Mouse (Mus musculus) heart, postnatal 36 days (tissue): ENCODE results near the gene Cyp4f14. TPM values are rescaled to one million over a fixed set of nuclear protein-coding genes. Genes with fewer than 3 reads are reported as not detected.
"Not testable (repeated sequence)": the region's sequence is repeated elsewhere in the genome, so short reads cannot be mapped to it uniquely, and the experiment has no call there.

Experiments
- DNase-seq, 2 experiments: peaks; one replicate each; pipeline ENCODE4 v3.0.0; 2021 to 2022
- intact Hi-C: fragments of 180-260 bp; cut with DNase I; formaldehyde crosslinking; loops from one replicate; pipeline ENCODE4 v1.15.1; 2025
- total RNA-seq, 2 experiments: library from RNA; stranded (reverse); gene quantifications; 2 replicates each; pipeline ENCODE4 v1.2.3; 2021

Cyp4f14 gene
- total RNA-seq, 2 experiments from 2014 or later, result not detected

DNA sequence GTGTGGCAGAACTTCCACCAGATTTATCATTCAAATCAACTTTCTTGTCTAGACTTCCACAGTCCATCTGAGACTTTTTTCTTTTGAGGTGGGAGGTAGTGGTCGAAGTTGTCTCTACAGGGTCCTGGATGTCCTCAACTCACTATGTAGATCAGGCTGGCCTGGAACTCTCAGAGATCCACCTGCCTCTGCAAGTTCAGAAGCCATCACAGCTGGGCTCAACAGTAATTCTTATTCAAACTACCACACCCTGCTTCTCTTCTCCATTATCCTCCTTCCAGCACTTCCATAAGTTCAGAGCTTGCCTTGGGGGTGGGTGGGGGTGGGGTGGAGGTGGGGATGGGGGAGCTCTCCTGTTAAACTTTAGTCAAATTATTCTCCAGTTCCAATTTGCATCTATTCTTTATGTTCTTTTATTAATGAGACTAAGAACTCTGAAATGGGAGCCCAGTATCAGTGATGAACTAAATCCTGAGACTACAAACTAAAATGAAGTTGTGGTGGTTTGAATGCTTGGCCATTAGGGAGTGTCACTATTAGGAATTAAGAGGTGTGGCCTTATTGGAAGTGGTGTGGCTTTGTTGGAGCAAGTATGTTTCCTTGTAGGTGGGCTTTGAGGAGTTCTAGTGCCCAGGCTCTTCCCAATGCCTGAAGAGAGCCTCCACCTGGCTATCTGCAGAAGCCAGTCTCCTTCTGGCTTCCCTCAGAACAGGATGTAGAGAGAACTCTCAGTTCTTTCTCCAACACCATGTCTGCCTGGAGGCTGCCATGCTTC, 15.2 kb downstream of the Cyp4f14 start:
- intact Hi-C loops, result no loop called here
- DNase-seq, result no peak

DNA sequence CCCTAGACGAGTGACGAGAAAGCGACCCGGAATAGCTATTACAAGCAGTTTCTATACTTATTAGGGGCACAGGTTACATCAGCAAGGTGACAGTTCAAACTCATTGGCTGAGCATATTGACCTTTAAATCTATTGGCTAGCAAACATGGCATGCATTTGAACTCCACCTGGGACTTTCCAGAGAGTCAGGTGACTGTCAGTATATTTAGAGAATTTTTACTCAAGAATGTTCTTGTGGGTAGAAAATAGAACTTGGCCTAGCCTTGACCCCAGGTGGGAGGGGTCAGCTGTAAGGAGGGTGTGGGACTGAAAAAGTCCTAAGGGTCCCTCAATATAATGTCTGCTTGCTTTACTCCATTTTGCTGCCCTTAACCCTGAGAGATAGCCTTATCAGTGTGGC, 21.7 kb downstream of the Cyp4f14 start:
- intact Hi-C loops, result no loop called here
- DNase-seq, result no peak

DNA sequence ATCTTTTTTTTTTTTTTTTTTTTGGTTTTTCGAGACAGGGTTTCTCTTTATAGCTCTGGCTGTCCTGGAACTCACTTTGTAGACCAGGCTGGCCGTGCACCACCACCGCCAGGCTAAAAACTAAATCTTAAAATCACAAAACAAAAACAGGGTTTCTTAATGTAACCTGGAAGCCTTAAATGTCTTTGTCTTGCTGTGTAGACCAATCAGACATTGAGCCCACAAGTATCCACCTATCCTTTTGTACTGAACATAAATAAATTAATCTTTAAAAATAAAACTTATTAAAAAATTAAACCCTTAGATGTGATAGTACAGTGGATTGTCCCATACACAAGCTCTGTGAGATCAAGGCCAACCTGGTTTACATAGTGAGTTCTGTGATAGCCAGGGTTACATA, 23.2 kb downstream of the Cyp4f14 start:
- no peak for DNase-seq
- intact Hi-C loops, result loop anchor here (5.0 kb wide), 1 partner anchor 53 kb away; the partner anchor contains the start of gene Cyp4f13

DNA sequence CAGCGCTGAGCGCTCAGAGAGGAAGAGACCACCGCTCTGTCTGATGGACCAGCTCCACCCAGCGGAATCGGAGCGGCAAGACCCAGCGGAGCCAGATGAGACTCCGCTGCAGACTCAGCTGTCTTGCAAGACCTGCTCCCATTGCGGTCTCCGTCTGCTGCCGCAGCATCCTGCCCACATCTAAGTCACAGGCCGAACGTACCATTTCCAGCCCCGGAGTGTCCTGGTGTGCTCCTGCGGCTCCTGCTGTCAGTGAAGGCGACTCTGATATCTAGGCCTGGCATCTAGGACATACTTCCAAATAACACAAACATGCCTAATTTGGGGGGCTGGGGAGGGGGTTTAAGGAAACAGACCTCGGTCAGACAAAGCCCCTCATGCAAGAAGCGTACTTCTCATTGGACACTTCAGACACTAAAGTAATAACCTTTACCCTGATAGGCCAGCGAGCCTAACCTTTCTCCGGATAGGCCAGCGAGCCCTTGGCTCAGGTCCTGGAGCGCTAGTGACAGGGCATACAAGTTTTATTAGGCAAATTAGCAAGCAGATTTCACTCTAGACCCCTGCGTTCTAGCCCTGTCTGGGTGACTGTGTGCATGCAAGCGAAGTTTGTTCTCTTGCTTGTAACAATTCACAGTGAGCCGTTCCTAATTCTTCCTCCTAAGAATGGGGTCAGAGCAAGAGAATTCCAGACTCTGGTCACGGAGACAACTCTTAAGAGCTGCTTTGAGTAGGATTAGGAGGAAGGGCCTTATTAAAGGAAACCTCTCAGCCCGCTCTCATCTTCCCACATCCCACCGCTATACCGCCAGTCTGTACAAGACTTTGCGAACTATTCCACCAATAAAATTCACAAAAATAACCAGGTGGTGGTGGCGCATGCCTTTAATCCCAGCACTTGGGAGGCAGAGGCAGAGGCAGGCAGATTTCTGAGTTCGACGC, 25.6 kb downstream of the Cyp4f14 start, which contains the start of gene Zfp870:
Gene Zfp870 (minus strand): TSS at position 404 of the 942 bp plus-strand sequence.
- DNase-seq, result peak; percentile 82 to 88
- intact Hi-C loops, result loop anchor here (2.0 to 5.0 kb wide), 2 partner anchors 56 to 201 kb away; partner anchors contain the start of gene Cyp4f13

DNA sequence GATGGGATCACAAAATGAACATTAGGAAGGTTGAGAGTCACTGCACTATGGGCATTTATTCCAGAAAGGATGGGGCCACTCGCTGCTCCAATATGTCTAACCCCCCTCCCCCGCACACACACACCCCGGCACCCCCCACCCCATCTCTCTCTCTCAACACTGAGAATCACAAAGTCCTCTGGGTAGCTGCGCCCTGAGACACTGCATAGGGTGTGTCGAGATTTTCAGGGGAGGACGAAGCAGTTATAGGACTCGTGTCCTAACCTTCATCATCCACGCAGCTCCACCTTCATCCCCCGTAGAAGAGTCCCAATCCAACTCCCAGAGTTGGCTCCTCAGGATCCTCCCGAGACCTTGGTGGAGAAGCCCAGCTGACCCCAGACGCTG, 26.3 kb downstream of the Cyp4f14 start:
- intact Hi-C loops, result loop anchor here (2.0 to 5.0 kb wide), 2 partner anchors 56 to 202 kb away; partner anchors contain the start of gene Cyp4f13
- DNase-seq, result no peak

DNA sequence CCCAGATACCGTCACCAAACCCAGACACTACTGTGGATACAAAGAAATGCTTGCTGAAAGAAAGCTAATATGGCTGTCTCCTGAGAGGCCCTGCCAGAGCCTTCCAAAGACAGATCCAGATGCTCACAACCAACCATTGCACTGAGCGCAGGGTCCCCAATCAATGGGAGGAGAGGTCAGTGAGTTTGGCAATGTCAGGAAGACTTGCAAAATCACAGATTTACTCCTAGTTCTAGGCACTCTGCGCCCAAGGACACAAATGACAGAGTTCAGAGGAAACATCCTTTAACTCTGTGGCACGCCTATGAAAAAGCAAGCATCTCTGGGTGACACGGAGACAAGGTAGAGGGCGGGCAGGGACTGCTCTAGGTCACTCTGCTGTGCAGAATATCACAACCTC, 27.5 kb downstream of the Cyp4f14 start:
- no peak for DNase-seq
- intact Hi-C loops, result loop anchor here (2.0 to 5.0 kb wide), 2 partner anchors 58 to 203 kb away; partner anchors contain the start of gene Cyp4f13

DNA sequence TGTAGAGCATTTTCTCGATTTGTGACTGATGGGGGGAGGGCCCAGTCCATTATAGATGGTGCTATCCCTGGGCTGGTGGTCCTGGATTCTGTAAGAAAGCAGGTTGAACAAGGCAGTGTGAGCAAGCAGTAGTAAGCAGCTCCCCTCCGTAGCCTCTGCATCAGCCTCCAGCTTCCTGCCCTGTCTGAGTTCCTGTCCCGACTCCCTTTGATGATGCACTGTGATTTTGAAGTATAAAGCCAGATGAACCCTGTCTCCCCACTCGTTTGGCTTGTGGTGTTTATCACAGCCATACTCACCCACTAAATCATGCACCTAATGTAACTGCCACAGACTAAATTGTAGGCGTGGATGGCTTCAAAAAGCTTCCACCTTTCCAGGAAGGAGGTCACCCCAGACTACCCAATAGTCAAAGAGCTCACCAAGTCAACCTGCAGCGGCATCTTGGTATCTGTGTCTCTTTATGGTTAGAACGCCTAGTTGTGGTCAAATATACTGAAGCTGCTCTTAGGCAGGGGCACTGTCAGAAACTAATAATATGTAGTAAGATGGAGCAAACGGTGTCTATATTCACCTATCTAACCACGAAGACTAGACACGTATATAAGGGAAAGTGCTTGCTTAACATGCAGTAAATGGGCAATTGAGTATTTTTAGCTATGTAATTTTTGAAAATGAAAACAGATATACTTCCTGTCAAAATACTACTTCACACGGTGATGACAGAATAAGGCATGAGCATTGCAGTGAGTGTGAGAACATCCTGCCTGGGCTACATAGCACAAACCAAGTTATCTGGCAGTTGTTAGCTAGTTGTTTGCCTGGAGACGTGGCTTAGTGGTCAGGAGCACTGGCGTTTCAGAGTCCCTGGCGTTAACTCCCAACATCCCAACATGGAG, 36.6 kb downstream of the Cyp4f14 start:
- DNase-seq, result no peak
- intact Hi-C loops, result no loop called here

DNA sequence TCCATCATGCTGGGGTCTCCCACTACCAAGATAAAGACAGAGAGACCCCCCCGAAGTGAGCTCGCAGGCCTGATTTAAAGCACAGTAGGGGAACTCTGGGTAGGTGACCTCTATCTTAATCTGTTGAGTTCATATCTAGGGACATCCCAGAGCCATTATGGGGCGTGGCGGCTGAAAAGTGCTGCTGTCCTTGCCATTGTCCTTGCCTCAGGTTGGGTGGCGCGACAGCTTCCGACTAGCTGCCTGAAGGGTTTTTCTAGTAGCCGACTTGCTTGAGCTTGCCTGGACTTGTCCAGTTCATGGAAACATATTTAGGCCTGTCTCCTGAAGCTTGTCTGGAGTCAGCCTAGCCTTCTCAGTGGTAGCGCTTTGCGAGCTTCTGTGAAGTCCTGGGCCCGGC, 38.4 kb downstream of the Cyp4f14 start:
- intact Hi-C loops, result no loop called here
- DNase-seq, result no peak

DNA sequence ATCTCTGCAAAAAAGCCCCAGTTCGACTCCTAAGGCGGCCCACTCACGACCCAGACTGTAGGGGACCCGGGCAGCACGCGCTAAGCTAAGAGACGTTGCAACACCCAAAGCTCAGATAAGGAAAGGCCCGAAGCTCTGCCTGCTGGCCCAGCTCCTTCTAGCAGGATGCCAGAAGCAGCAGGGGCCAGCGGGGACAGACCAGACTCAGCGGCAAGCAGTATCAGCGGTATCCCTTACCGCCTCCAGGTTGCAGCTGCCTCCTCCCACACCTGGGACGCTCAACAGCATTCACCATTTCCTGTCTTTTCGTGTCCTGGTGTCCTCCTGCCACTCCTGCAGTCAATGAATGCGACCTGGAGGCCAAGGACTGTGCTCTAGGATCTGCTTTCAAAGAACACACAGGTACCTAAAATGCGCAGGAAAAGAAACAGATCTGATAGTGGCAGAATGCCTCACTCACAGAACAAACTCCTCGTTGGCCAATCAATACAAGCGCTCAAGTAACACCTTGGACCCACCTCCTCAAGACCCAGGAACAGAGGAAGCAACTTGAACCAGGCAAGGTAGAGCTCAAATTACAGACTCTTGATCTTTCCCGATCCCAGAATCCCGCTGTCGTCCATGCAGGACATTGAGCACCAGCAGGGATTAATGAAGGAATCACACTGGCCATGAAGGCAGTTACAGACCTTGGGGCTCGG, 39.5 kb downstream of the Cyp4f14 start:
- DNase-seq, result no peak
- intact Hi-C loops, result no loop called here

DNA sequence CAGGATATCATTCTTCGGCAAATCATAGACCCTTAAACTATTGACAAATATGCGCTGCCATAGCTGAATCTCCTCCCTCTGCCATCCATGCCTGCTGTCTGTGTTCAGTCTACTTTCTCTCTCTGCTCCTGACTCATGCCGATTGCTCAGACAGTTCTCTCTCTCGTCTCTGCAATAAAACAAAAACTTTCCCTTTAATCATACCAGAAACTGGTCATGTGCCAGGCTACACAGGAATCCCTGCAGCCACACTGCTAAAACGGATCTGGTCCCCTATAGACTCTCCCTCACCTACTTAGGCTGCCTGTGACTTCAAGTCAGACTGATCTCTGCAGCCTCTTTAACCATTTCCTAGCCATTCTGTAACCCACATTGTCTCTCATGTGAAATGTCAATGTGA, 44.4 kb downstream of the Cyp4f14 start:
- no peak for DNase-seq
- intact Hi-C loops, result no loop called here

DNA sequence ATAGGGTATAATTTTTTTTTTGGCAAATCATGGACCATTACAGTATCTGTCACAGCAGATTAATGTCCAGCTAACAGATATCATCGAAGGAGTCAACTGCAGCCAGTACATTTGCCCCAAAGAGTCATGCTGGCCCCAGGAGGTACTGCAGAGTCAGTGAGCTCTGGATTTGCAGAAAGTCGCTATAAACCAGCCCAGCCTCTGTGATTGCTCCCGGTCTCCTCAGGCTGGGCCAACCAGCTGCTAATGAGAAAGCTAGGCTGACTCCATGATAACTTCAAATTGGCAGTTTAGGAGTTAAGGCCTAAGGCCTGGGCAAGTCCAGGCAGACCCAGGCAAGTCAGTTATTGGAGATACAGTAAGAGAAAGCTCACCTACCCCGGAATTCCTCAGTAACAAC, 45.1 kb downstream of the Cyp4f14 start:
- DNase-seq, result no peak
- intact Hi-C loops, result no loop called here

DNA sequence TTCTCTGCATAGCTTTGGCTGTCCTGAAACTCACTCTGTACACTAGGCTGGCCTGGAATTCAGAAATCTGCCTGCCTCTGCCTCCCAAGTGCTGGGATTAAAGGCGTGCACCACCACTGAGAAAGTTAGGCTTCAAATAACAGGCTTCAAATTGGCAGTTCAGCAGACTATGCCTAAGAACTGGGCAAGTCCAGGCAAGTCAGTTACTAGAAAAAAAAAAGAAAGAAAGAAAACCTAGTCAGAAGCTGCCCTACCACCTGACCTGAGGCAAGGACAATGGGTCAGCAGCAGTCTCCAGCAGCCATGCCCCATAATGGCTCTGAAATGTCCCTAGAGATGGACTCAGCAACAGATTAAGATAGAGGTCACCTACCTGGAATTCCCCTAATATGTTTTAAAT, 45.7 kb downstream of the Cyp4f14 start:
- intact Hi-C loops, result no loop called here
- DNase-seq, result no peak

DNA sequence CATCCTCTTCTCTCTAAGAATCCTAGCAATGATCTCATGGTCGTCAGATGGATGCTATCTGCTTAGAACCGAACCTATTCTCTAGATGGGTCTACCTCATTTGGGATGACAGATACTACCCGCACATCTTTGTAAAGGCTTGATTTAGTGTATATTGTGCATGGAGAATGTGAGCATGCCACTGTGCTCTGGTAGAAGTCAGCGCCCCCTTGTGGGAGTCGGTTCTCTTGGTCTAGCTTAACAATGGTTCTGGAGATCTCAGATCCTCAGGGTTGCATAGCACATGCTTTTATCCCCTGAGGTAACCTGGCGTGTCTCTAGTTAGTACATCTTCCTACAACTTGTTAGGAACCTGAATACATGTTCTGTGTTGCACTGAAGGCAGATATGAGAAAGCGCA, 49.9 kb downstream of the Cyp4f14 start:
- intact Hi-C loops, DNase-seq: not testable (repeated sequence)

DNA sequence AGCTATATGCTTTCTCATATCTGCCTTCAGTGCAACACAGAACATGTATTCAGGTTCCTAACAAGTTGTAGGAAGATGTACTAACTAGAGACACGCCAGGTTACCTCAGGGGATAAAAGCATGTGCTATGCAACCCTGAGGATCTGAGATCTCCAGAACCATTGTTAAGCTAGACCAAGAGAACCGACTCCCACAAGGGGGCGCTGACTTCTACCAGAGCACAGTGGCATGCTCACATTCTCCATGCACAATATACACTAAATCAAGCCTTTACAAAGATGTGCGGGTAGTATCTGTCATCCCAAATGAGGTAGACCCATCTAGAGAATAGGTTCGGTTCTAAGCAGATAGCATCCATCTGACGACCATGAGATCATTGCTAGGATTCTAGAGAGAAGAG, 60.4 kb downstream of the Cyp4f14 start:
- intact Hi-C loops, result loop anchor here (5.0 kb wide), 1 partner anchor 96 kb away; no protein-coding TSS in a partner anchor
- DNase-seq, result not testable (repeated sequence)

Other genes with a start within 250 kb of the Cyp4f14 start
- not detected for gene Cyp4f15, start 231.7 kb downstream of the Cyp4f14 start, total RNA-seq
- gene Zfp871, start 129.1 kb downstream of the Cyp4f14 start, total RNA-seq, result 10 to 100 TPM; 28.7 to 31.8 TPM
- under 1 TPM in 1 of 2 experiments, not detected in 1; 0.19 TPM for gene Zfp811, start 107.4 kb downstream of the Cyp4f14 start, total RNA-seq
- 10 to 100 TPM in 1 of 2 experiments, 1 to 10 TPM in 1; 9.3 to 12.4 TPM for gene Zfp799, start 87.1 kb downstream of the Cyp4f14 start, total RNA-seq
- gene Zfp870, start 25.7 kb downstream of the Cyp4f14 start, total RNA-seq, result 1 to 10 TPM; 6.5 to 9.9 TPM
- 10 to 100 TPM; 12.5 to 15.2 TPM for gene Cyp4f13, start 30.1 kb upstream of the Cyp4f14 start, total RNA-seq
- gene Zfp472, start 48.5 kb upstream of the Cyp4f14 start, total RNA-seq, result 1 to 10 TPM; 1.7 to 2.4 TPM
- gene Zfp952, start 75.8 kb upstream of the Cyp4f14 start, total RNA-seq, result 1 to 10 TPM; 5.9 to 7.1 TPM
- gene Zfp763, start 116.1 kb upstream of the Cyp4f14 start, total RNA-seq, result 1 to 10 TPM; 4.1 to 5.3 TPM
- gene 4921501E09Rik, start 150.7 kb upstream of the Cyp4f14 start, total RNA-seq, result not detected
- gene Zfp563, start 172.0 kb upstream of the Cyp4f14 start, total RNA-seq, result 1 to 10 TPM; 5.9 to 7.9 TPM
- gene Morc2b, start 222.3 kb upstream of the Cyp4f14 start, total RNA-seq, result under 1 TPM in 1 of 2 experiments, not detected in 1; 0.14 TPM